Mouse (Mus musculus): ENCODE results near the gene Ssxb10. TPM values are rescaled to one million over a fixed set of nuclear protein-coding genes. Genes with fewer than 3 reads are reported as not detected.
"Not testable (repeated sequence)": the region's sequence is repeated elsewhere in the genome, so short reads cannot be mapped to it uniquely, and the experiment has no call there.

Gene Ssxb10
- polyA plus RNA-seq (2015; fragmentation: Nextera tagmentation; extraction: Ambion mirVana), result not detected in 2 replicates

GRCm38 (mm10) chrX:8327124-8327523 is at the start of gene Ssxb10:
Ssxb10 (plus strand) TSS chrX:8327424.
- no peaks in the 10 kb centered on the region for H3K4me1 ChIP-seq
- 30% methylated on average over 2 of the region's 2 CpGs for WGBS

GRCm38 (mm10) chrX:8288621-8289020 is 38.6 kb upstream of the Ssxb10 start:
- Histone ChIP-seq H3K4me2 (no peak overlapping the region), H3K27ac (replicated peaks) (no peak overlapping the region), H3K4me3 (no peak overlapping the region), H3K4me1 (no peaks in the 10 kb centered on the region), H3K36me3 (no peaks in the 10 kb centered on the region), H3K9ac (no peak overlapping the region), H3K27me3 (replicated peaks) (no peaks in the 10 kb centered on the region), H3K9me3 (no peaks in the 10 kb centered on the region)
- WGBS, result 58% methylated on average over 5 of the region's 5 CpGs
- ATAC-seq (ENCODE audit: extremely low read depth, insufficient number of reproducible peaks, low FRiP score, low TSS enrichment), result no peak

More at GRCm38 (mm10) chrX:8327124-8327523, at the start of gene Ssxb10:
- Histone ChIP-seq H3K36me3 (no peaks in the 10 kb centered on the region), H3K9me3 (peaks cover 16% of the 10 kb centered on the region), H3K27ac (replicated peaks) (no peak within 1 kb of the TSS), H3K27me3 (replicated peaks) (no peaks in the 10 kb centered on the region), H3K9ac (no peak within 1 kb of the TSS), H3K4me2 (no peak within 1 kb of the TSS), H3K4me3 (no peak within 1 kb of the TSS)
- ATAC-seq (ENCODE audit: extremely low read depth, insufficient number of reproducible peaks, low FRiP score, low TSS enrichment), result no peak

GRCm38 (mm10) chrX:8309302-8309701 is 17.9 kb upstream of the Ssxb10 start:
- Histone ChIP-seq H3K27ac (replicated peaks) (no peak overlapping the region), H3K27me3 (replicated peaks) (no peaks in the 10 kb centered on the region), H3K9ac (no peak overlapping the region), H3K36me3 (no peaks in the 10 kb centered on the region), H3K4me3 (no peak overlapping the region), H3K4me1 (no peaks in the 10 kb centered on the region), H3K4me2 (no peak overlapping the region), H3K9me3 (no peaks in the 10 kb centered on the region)
- WGBS, result 41% methylated on average over 1 of the region's 1 CpGs
- no peak for ATAC-seq (ENCODE audit: extremely low read depth, insufficient number of reproducible peaks, low FRiP score, low TSS enrichment)

GRCm38 (mm10) chrX:8314905-8315304 is 12.3 kb upstream of the Ssxb10 start:
- not testable (repeated sequence) for ATAC-seq (ENCODE audit: extremely low read depth, insufficient number of reproducible peaks, low FRiP score, low TSS enrichment); H3K4me1 ChIP-seq

GRCm38 (mm10) chrX:8366678-8367077 is 39.5 kb downstream of the Ssxb10 start, which contains the start of gene Ssxb9:
Ssxb9 (plus strand) TSS chrX:8366978.
- not testable (repeated sequence) for ATAC-seq (ENCODE audit: extremely low read depth, insufficient number of reproducible peaks, low FRiP score, low TSS enrichment); H3K36me3 ChIP-seq; H3K4me1 ChIP-seq; H3K4me2 ChIP-seq; H3K27me3 ChIP-seq (replicated peaks); H3K9me3 ChIP-seq; H3K9ac ChIP-seq; H3K27ac ChIP-seq (replicated peaks); H3K4me3 ChIP-seq
- WGBS, result 27% methylated on average over 1 of the region's 1 CpGs

More at GRCm38 (mm10) chrX:8314905-8315304, 12.3 kb upstream of the Ssxb10 start:
- H3K27me3 ChIP-seq (replicated peaks); H3K4me3 ChIP-seq; H3K4me2 ChIP-seq; H3K36me3 ChIP-seq; H3K9me3 ChIP-seq; H3K27ac ChIP-seq (replicated peaks); H3K9ac ChIP-seq: not testable (repeated sequence)
- 9% methylated on average over 7 of the region's 7 CpGs for WGBS

Other genes with a start within 250 kb of the Ssxb10 start
- 0.24 and 0.33 TPM in 2 replicates for gene Was, start 236.9 kb upstream of the Ssxb10 start, polyA plus RNA-seq (2015; fragmentation: Nextera tagmentation; extraction: Ambion mirVana)
- 20.9 and 22.8 TPM in 2 replicates for gene Wdr13, start 194.5 kb upstream of the Ssxb10 start, polyA plus RNA-seq (2015; fragmentation: Nextera tagmentation; extraction: Ambion mirVana)
- gene Rbm3, start 181.5 kb upstream of the Ssxb10 start, polyA plus RNA-seq (2015; fragmentation: Nextera tagmentation; extraction: Ambion mirVana), result 323 and 335 TPM in 2 replicates
- 9.0 and 10.4 TPM in 2 replicates for gene Tbc1d25, start 151.2 kb upstream of the Ssxb10 start, polyA plus RNA-seq (2015; fragmentation: Nextera tagmentation; extraction: Ambion mirVana)
- gene Ebp, start 133.9 kb upstream of the Ssxb10 start, polyA plus RNA-seq (2015; fragmentation: Nextera tagmentation; extraction: Ambion mirVana), result 26.2 and 29.2 TPM in 2 replicates
- 3.7 and 3.9 TPM in 2 replicates for gene Porcn, start 120.9 kb upstream of the Ssxb10 start, polyA plus RNA-seq (2015; fragmentation: Nextera tagmentation; extraction: Ambion mirVana)
- gene Ftsj1, start 75.0 kb upstream of the Ssxb10 start, polyA plus RNA-seq (2015; fragmentation: Nextera tagmentation; extraction: Ambion mirVana), result 23.8 and 27.5 TPM in 2 replicates
- 24.1 and 24.6 TPM in 2 replicates for gene Slc38a5, start 56.3 kb upstream of the Ssxb10 start, polyA plus RNA-seq (2015; fragmentation: Nextera tagmentation; extraction: Ambion mirVana)
- gene Ssxb9, start 39.6 kb downstream of the Ssxb10 start, polyA plus RNA-seq (2015; fragmentation: Nextera tagmentation; extraction: Ambion mirVana), result not detected in 2 replicates
- gene Ssxb1, start 85.9 kb downstream of the Ssxb10 start, polyA plus RNA-seq (2015; fragmentation: Nextera tagmentation; extraction: Ambion mirVana), result not detected in 2 replicates
- gene Ssxb2, start 134.3 kb downstream of the Ssxb10 start, polyA plus RNA-seq (2015; fragmentation: Nextera tagmentation; extraction: Ambion mirVana), result not detected in 2 replicates
- not detected in 2 replicates for gene Gm14459, start 197.5 kb downstream of the Ssxb10 start, polyA plus RNA-seq (2015; fragmentation: Nextera tagmentation; extraction: Ambion mirVana)
- not detected in 2 replicates for gene Ssxb6, start 220.8 kb downstream of the Ssxb10 start, polyA plus RNA-seq (2015; fragmentation: Nextera tagmentation; extraction: Ambion mirVana)